ENCODE assay signal across 16 mouse cellular contexts in the genomic region with DNA sequence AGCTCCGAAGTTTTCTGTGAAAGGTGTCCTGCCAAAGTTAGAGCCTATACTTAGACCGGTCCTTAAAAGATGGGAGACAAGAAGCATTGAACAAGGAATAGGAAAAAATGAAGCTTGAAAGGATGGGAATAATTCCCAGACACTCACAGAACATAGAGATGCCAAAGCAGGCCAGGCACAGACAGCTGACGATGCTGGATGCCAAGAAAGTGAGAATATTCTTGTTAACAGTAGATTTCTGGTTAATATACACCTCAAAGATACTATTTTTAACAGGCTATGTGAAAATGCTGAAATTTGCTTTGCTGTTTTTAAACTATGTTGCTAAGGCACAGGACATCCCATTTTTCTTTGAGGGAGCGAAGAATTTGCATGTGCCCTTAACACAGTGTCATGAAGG.
DNase-seq lines count a peak whose midpoint lies in the region; ATAC-seq lines count a peak whose summit lies in the region.
"Had no signal": no experiment of that assay in that cellular context is flagged by ENCODE, and none has a peak within 500 bp of the region (broad histone marks: within the 10 kb centered on the region; RNA-seq: fewer than 3 reads in every experiment).

No protein-coding gene starts in this region.

- DNase-seq in frontal cortex, adult 2 months (ENCODE audit: extremely low spot score in 1 of 2, low spot score in 1 of 2) = no peak
- peak; percentile 4 to 20 for DNase-seq in kidney, postnatal 36 days
- no peak for DNase-seq in kidney, postnatal 4 days
- DNase-seq in brain, adult 2 months (ENCODE audit: low read depth, low spot score) = peak; percentile 31
- peak; percentile 18 for DNase-seq in telencephalon, adult 2 months (ENCODE audit: low read depth, low spot score)
- DNase-seq: adrenal gland, postnatal 14 days; cerebellum, adult 11 months; cerebellum, adult 8-10 months; cerebellum, postnatal 14 days; embryo, embryonic 11 days; gastrocnemius, postnatal 10 days; heart, adult 2 months; heart, postnatal 14 days had no signal

- ATAC-seq in frontal cortex, adult (ENCODE audit: low TSS enrichment) = peak; percentile 77
- ATAC-seq: activated CD4-positive, CD25-positive, alpha-beta regulatory T cell, adult 4 months; Patski had no signal

Comparison
In these comparisons a context has a peak if more than half of its experiments do, and no peak if none do; other contexts are left out.
1. DNase-seq: peak in kidney, postnatal 36 days (2 of 2), brain, adult 2 months (single experiment) and telencephalon, adult 2 months (single experiment); none in frontal cortex, adult 2 months (0 of 2) and kidney, postnatal 4 days (0 of 2).